Mouse (Mus musculus) layer of hippocampus, adult 11-12 months (tissue): Measurements from ENCODE around the gene Hoxb13.
A peak's percentile ranks its signal among the peaks of the same experiment; 100 is the strongest.

Experiments used
- DNase-seq: peaks from one replicate; pipeline ENCODE4 v3.0.0; 2022; ENCODE audit warnings: low spot score

The Hoxb13 gene

DNA sequence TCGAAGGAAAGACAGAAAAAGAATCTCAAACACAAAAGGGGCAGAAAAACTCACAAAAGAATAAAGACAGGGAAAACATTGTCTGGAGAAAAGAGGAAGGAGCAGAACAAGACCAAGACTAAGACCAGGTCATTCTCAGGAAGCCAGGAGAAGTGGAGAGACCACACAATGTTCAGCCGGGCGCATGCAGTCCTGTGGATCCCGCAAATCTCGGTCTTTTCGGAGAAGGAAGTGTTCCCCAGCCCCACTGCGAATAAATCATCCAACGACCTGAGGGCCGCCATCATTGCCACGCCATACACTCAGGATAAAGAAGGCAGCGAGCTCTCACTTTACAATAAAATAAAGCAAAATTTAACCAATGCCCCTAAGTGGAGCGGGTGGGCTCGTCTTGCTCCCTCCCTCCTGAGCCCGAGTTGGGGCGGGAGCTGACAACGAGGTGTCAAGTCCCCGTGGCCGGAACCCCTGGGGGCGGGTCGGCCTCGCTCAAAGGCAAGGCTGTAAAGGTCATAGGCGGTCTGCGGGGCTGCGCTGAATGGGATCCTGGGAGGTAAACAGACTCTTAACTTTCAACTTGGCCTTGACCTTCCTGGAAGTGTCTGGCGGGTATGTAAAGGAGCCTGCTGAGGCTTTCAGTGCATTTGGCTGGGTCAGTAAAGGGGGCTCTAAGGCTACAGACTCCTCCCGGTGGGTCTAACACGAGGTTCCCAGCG, 4.2 kb upstream of the Hoxb13 start:
- DNase-seq, result no peak

GRCm38 (mm10) chr11:96191132-96191531, 3.0 kb upstream of the Hoxb13 start:
- no peak for DNase-seq

DNA sequence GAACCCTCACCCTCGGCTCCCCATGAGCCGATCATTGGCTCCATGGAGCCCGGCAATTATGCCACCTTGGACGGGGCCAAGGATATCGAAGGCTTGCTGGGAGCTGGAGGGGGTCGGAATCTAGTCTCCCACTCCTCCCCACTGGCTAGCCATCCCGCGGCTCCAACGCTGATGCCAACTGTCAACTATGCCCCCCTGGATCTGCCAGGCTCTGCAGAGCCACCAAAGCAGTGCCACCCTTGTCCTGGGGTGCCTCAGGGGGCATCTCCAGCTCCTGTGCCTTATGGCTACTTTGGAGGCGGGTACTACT, 240 bp downstream of the Hoxb13 start:
- no peak for DNase-seq

DNA sequence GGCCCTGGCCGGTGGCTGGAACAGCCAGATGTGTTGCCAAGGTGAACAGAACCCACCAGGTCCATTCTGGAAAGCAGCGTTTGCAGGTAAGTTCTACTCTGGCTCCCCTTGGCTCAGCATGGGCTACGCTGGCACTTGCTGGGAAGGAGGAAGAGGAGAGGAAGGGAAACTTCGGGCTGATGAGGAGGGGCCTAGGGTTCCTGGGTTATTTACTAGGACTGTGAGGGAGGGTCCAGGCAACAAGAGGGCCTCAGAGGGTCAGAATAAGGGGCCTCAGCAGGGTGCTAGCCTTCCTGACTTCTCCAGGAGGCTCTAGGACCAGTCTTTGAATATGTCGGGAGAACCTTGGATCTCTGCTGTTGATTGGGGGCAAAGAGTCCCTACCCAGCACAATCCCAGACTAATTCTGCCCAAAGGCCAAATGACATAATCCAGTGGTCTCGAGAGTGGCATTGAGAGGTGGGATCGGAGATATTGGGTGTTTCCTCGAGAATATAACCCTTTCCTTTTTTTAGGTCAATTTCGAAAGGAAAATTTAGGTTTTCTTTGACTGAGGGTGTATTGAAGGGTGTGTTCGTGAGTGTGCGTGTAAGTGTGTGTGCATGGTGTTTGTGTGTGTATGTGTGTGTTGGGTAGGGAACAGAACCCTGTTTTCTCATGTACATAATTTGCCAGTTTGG, 985 bp downstream of the Hoxb13 start:
- DNase-seq, result no peak

DNA sequence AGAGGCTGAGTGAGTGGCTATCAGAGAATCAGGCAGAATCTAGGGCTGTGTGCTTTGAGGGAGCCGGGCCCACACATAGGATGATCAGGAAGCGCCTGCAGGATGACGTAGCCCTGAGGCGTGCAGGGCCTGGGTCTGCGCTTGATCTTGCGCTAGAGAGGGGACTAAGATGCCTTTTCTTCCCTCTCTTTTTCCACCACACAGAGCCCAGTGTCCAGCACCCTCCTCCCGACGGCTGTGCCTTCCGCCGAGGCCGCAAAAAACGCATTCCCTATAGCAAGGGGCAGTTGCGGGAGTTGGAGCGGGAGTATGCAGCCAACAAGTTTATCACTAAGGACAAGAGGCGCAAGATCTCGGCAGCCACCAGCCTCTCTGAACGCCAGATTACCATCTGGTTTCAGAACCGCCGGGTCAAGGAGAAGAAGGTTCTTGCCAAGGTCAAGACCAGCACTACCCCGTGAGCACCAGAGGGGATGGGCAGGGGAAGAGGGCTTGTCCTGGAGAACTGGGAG, 1.7 kb downstream of the Hoxb13 start:
- DNase-seq, result no peak

GRCm38 (mm10) chr11:96198642-96199041, 4.5 kb downstream of the Hoxb13 start:
- DNase-seq, result peak; percentile 11

DNA sequence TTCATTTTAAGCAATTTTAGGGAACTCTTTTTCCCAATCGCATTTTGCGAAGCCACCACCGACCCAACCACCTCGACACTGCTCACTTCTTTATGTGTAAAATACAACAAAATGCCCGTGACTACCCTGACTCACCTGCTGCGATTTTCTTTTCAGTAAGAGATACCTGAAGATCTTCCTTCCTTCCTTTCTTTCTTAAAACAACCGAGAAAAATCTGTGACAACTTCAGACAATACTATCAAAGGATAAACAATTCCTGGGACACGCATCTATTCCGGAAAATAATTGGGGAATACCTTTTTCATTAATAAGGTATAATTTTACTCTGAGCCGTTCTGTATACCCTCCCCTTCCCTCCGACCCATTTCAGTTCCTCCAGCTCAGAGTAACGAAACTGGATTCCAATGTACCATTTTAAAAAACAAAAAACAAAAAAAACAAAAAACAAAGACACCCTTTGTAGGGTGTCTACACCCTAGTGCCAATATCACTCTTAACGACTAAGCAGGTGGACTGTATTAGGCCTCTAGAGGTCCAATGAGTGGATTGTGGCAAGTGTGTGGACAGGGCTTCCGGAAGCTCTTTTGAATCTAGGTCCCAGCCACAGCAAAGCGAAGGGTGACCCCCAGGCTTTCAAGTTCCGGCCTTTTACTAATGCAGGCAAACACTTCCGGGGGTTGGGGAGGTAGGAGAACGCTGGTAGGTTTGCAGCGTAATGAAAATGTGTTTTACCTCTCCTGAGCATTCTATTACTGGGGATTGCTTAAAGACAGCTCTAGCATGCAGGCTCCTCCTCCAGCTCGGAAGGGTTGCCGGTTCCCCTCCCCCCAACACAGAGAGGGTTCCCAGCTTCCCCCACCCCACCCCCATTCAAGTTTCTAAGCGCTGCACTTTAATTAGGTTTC, 5.3 kb downstream of the Hoxb13 start:
- no peak for DNase-seq

DNA sequence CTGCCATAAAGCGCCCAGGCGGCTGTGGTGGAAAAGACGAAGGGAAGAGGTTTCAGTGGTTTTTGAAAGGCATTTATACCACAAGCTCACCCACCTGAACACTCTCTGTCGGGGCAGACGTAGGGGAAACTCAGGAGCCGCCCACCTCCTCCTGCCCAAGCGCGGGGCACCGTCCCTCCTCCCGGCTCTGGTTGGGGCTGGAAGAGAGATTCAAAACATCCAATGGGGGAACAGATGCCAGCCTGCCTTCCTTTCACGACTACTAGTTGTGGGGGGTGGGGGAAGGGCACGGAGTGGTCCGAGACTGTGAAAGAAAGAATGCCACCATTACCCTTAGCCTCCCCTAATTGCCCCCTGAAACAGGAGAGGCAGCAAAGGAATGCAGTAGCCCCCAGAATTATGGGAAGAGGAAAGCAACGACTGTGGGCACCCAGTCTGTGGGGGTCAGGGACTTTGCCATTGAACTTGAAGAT, 6.1 kb downstream of the Hoxb13 start:
- DNase-seq, result no peak

GRCm38 (mm10) chr11:96201741-96202140, 7.6 kb downstream of the Hoxb13 start:
- no peak for DNase-seq

DNA sequence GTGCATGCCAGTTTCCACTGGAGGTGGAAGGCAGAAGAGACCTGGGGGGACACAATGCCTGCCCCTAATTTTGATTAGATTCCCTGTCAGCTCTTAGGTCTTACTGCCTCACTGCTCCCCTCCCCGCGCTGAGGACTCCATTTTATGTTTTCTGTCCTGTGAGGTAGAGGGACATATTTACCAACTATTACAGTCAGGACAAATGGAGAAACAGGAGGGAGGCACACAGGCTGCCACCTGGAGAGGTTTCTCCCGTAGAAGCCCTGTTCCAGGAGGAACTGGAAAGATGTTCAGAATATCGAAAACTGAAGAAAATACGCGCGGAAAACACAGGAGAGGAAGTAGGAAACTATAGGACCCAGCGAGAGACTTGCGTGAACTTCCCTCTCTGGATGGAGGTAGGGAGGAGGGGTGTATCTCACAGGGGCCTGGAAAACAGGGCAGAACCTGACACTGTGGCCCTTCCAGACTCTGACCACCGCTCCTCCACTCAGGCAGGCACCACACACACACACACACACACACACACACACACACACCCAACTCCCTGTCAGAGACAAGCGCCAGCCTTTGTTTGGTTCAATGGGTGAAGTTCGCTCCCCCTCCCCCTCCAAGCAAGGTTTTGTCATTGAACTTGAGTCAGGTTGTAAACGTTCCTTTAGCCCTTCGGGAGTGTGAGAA, 8.4 kb downstream of the Hoxb13 start:
- DNase-seq, result no peak

DNA sequence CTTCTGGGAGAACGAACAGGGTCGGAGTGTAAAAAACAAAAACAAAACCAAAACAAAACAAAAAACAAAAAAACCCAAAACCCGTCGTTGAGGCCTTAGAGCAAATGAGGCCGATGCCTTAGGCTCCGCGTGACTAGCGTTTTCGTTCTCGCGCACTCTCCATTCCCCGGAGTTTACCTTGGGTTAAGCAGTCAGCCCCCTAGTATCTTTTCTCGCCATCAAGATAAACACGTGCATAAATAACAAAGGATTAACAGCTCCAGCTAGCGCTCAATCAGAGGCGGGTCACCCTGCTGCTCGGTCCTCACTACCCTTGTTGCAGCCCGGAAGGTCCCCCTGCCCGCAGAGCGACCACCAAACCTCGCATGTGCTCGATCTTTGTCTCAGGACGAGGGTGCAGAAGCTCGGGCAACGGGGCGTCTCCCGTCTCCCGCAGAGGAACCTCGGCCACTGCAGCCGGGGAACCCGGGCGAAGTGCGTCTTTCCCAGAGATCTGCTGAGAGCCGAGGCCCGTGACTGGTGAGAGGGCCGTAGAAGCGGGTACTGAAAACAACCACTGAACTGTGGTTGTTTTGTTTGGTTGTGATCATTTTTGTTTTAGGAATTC, 9.2 kb downstream of the Hoxb13 start:
- no peak for DNase-seq

GRCm38 (mm10) chr11:96203789-96204186, 9.7 kb downstream of the Hoxb13 start:
- DNase-seq, result no peak

DNA sequence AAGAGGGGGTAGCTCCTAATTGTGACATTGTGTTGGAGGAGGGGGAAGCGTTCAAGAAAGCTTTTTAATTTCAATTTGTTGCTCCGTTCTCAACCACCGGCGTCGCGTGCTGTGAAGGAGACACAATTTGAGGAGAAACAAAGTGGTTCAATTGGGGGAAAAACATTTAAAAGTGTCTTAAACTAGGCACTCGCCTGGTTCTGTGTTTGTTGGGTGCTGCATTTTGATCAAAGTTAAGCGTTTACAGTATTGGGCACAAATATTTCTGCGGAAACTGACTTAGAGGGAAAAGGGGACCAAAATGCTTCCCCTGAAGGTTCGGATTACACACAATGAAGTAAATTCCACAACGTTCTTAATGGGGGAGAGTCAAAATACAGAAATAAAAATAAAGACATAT, 10.2 kb downstream of the Hoxb13 start:
- no peak for DNase-seq

- no peak for DNase-seq
These were observed 11.5 kb downstream of the Hoxb13 start for GRCm38 (mm10) chr11:96205426-96206131.

DNA sequence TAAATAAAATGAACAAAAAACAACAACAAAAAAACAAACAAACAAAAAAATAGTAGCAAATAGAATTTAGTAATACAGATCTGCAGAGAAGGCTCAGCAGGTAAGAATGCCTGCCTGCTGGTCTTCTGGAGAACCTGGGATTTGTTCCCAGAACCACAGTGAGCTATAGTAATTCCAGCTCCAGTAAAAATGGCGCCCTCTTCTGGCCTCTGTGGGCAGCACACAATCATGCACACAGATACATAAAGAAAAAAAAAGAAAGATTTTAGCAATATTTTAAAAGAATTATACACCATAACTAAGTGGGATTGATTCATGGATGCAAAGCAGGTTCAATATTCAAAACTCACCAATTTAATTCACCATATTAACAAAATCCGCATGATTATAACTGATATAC, 29.7 kb downstream of the Hoxb13 start:
- no peak for DNase-seq

DNA sequence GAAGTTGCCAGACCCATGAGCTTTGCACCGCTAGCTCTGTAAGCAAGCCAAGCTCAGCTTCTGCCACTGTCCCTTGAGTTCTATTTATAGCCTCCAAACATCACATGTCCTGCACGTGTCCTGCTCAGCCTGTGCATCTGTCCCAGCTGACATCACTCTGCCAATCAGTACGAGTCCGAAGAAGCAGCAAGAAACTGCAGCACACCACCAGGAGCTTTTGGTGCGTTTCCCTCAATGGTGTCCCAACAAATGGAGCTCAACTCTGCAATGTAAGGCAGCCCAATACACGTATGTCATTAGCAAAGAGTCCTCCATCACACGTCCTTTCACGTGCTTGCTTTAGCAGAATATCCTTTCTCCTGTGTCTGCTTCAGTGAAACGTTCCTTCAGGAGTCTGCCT, 33.6 kb downstream of the Hoxb13 start:
- no peak for DNase-seq

DNA sequence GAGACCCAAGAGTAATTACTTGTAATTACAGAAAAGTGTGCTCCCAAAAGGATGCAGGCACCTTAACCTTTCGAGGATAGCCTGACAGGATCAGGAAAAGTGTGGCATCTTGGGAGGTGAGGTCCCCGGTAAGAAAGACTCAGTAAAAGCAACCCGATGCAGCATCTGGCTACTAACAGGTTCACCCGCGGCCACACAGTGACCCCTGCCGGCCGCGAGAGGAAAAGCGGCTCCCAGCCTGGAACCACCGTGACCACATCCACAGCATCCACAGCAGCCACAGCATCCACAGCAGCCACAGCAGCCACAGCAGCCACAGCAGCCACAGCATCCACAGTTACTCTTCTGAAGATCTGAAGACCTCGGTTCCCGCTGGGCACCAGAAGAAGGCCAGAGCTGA, 40.8 kb downstream of the Hoxb13 start:
- peak; percentile 46 for DNase-seq

GRCm38 (mm10) chr11:96240211-96240610, 46.1 kb downstream of the Hoxb13 start:
- peak; percentile 26 for DNase-seq
